Mouse (Mus musculus) stomach, embryonic 15.5 days (tissue): ENCODE results near the gene Ganab. TPM values are rescaled to one million over a fixed set of nuclear protein-coding genes. Genes with fewer than 3 reads are reported as not detected.
"Not testable (repeated sequence)": the region's sequence is repeated elsewhere in the genome, so short reads cannot be mapped to it uniquely, and the experiment has no call there.

ENCODE experiments used
- ATAC-seq: fragments of 200-750 bp; cut with Nextera tagmentation; 2 replicates; pipeline ENCODE4 v1.8.0; 2017; ENCODE audit warnings: low read depth, moderate number of reproducible peaks, moderate TSS enrichment; ENCODE audit not compliant: insufficient read depth, low FRiP score
- H3K27ac ChIP-seq: fragments of 300-500 bp; sonication (generic); 2 replicates; pipeline ENCODE4 v1.5.1; 2015; ENCODE audit warnings: mild to moderate bottlenecking, inconsistent platforms
- H3K27me3 ChIP-seq: fragments of 300-500 bp; sonication (generic); replicated peaks from 2 replicates; pipeline ENCODE4 v1.6.1; 2015; ENCODE audit warnings: inconsistent platforms
- H3K36me3 ChIP-seq: fragments of 300-500 bp; sonication (generic); 2 replicates; pipeline ENCODE4 v1.6.1; 2015; ENCODE audit warnings: inconsistent platforms
- H3K4me1 ChIP-seq: fragments of 300-500 bp; sonication (generic); 2 replicates; pipeline ENCODE4 v1.6.1; 2015; ENCODE audit warnings: inconsistent platforms
- H3K4me2 ChIP-seq: fragments of 300-500 bp; sonication (generic); 2 replicates; pipeline ENCODE4 v1.6.1; 2015; ENCODE audit warnings: mild to moderate bottlenecking, inconsistent platforms
- H3K4me3 ChIP-seq: fragments of 300-500 bp; sonication (generic); replicated peaks from 2 replicates; pipeline ENCODE4 v1.5.1; 2015; ENCODE audit warnings: inconsistent platforms
- H3K9ac ChIP-seq: fragments of 300-500 bp; sonication (generic); 2 replicates; pipeline ENCODE4 v1.6.1; 2015; ENCODE audit warnings: inconsistent platforms
- H3K9me3 ChIP-seq: fragments of 300-500 bp; sonication (generic); 2 replicates; pipeline ENCODE4 v1.6.1; 2016; ENCODE audit warnings: inconsistent platforms
- WGBS: fragments of 180-500 bp; shearing (Covaris S2); methylation state at CpG from one replicate; pipeline ENCODE4 v1.1.7; 2015; 5-methylcytosine and 5-hydroxymethylcytosine counted together
- polyA plus RNA-seq: library from polyadenylated mRNA; unstranded; fragments of >200 nt; fragmentation: Nextera tagmentation; extraction: Ambion mirVana; gene quantifications from 2 replicates; pipeline ENCODE4 v1.2.1, GENCODE M21; 2015

Ganab gene
- polyA plus RNA-seq, 1 experiment from 2014 or later, result 89.3 TPM

- peaks cover 16% of the 10 kb centered on the region for H3K36me3 ChIP-seq
- WGBS, result 2% methylated on average over 54 of the region's 54 CpGs
- peak within 1 kb of the TSS; percentile 90 for H3K4me3 ChIP-seq
- H3K9ac ChIP-seq, result peak within 1 kb of the TSS; percentile 95
- no peaks in the 10 kb centered on the region for H3K27me3 ChIP-seq
- peak; percentile 54 for ATAC-seq
- peak within 1 kb of the TSS; percentile 86 for H3K27ac ChIP-seq
- peak within 1 kb of the TSS; percentile 65 for H3K4me2 ChIP-seq
- H3K4me1 ChIP-seq, result peaks cover 30% of the 10 kb centered on the region
- no peaks in the 10 kb centered on the region for H3K9me3 ChIP-seq
Observed at GRCm38 (mm10) chr19:8892829-8893766, 4.8 kb upstream of the Ganab start, which contains the start of gene Ints5. TSS of gene Ints5 (plus strand) at chr19:8893005.

- H3K36me3 ChIP-seq, result peaks cover 15% of the 10 kb centered on the region
- H3K9ac ChIP-seq, result no peak overlapping the region
- no peak overlapping the region for H3K4me3 ChIP-seq
- no peak for ATAC-seq
- H3K27me3 ChIP-seq, result no peaks in the 10 kb centered on the region
- H3K9me3 ChIP-seq, result no peaks in the 10 kb centered on the region
- H3K4me2 ChIP-seq, result no peak overlapping the region
- H3K4me1 ChIP-seq, result peaks cover 33% of the 10 kb centered on the region
- 89% methylated on average over 9 of the region's 9 CpGs for WGBS
- no peak overlapping the region for H3K27ac ChIP-seq
Observed at GRCm38 (mm10) chr19:8895397-8895960, 2.4 kb upstream of the Ganab start.

DNA sequence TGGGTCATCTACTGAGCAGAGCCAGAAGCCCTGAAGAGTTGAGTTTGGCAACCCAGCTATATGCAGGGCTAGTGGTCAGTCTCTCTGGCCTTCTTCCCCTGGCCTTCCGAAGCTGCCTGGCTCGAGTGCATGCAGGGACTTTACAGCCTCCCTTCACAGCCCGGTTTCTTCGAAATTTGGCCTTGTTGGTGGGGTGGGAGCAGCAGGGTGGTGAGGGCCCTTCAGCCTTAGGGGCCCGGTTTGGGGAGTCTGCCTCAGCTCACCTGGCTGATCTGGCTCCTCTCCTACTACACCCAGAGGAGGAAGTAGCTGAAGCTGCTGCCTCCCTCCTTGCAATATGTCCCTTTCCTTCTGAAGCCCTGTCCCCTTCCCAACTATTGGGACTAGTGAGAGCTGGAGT is 1.6 kb upstream of the Ganab start:
- not testable (repeated sequence) for H3K27ac ChIP-seq, H3K9ac ChIP-seq, H3K27me3 ChIP-seq, H3K4me2 ChIP-seq, H3K9me3 ChIP-seq, H3K4me3 ChIP-seq, ATAC-seq
- WGBS, result 83% methylated on average over 5 of the region's 5 CpGs
- peaks cover 13% of the 10 kb centered on the region for H3K36me3 ChIP-seq
- peaks cover 33% of the 10 kb centered on the region for H3K4me1 ChIP-seq

- peak overlapping the region; percentile 66 for H3K4me3 ChIP-seq
- H3K36me3 ChIP-seq, result peaks cover 17% of the 10 kb centered on the region
- H3K4me2 ChIP-seq, result peak overlapping the region; percentile 60
- peaks cover 33% of the 10 kb centered on the region for H3K4me1 ChIP-seq
- H3K9me3 ChIP-seq, H3K27me3 ChIP-seq: not testable (repeated sequence)
- WGBS, result 22% methylated on average over 21 of the region's 21 CpGs
- H3K9ac ChIP-seq, result peak overlapping the region; percentile 55
- peak overlapping the region; percentile 91 for H3K27ac ChIP-seq
- peak; percentile 28 for ATAC-seq
Observed at GRCm38 (mm10) chr19:8897211-8897864, 533 bp upstream of the Ganab start.

DNA sequence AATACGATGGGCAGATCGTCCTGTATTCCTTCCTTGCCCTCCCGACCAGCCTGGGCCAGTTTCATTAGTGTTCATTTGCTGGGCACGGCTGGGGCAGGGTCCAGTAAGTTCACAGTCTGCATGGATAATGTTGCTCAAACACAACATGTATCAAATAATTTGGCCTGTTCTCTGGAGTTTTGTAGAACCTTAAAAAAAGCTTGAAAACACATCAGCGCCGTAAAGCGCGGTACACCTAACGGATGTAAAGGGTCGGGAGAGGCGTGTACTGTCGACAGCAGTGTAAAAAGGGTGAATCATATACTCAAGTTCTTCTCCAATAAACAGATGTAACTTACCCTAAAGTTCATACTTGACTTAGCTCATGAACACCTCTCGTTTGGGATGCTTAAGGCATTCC is 705 bp downstream of the Ganab start:
- H3K4me2 ChIP-seq, result peak overlapping the region; percentile 69
- 3% methylated on average over 13 of the region's 13 CpGs for WGBS
- peak overlapping the region; percentile 92 for H3K27ac ChIP-seq
- peak overlapping the region; percentile 66 for H3K4me3 ChIP-seq
- no peaks in the 10 kb centered on the region for H3K9me3 ChIP-seq
- peaks cover 25% of the 10 kb centered on the region for H3K36me3 ChIP-seq
- H3K4me1 ChIP-seq, result peaks cover 32% of the 10 kb centered on the region
- no peak for ATAC-seq
- H3K9ac ChIP-seq, result peak overlapping the region; percentile 84
- H3K27me3 ChIP-seq, result no peaks in the 10 kb centered on the region

DNA sequence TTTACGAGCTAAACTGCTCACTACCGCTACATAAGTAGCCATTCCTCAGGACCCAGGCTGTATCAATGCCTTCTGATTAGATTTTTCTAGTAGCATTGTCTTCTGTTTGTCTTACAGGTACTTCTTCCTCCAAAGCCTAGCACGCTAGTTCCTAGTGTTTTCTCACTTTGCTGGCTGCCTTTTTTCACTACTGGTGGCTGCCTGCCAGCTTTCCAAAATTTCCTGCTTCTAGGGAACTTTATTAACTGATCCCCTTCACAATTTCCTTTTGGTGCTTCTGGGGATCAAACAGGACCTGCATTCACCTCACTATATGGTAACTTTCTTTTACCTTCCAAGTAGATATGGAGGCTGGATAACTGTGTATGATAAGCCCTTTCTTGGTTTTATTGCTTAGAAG is 1.2 kb downstream of the Ganab start:
- Histone ChIP-seq H3K27me3 (no peaks in the 10 kb centered on the region), H3K9me3 (no peaks in the 10 kb centered on the region), H3K36me3 (peaks cover 29% of the 10 kb centered on the region), H3K4me1 (peaks cover 27% of the 10 kb centered on the region), H3K4me3 (peak overlapping the region; percentile 66), H3K9ac (peak overlapping the region; percentile 35), H3K4me2 (peak overlapping the region; percentile 69), H3K27ac (no peak overlapping the region)
- no peak for ATAC-seq
- WGBS, result 26% methylated on average over 3 of the region's 3 CpGs

DNA sequence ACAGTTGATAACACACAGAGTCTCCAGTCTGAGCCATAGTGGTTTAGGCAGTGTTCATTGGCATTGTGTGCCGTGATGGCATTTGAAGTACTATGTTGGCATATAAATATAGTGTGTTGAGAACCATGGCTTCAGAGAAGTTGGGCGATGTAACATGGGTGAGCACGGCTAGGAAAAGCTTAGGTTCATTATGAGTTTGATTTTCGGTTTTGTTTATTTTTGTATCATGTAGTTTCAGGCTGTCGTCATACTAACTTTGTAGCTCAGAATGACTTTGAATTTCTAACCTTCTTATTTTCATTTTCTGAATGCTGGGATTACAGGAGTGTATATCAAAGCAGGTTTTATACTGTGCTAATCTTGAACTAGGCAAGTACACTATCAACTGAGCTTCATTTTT is 5.5 kb downstream of the Ganab start:
- no peak overlapping the region for H3K4me3 ChIP-seq
- no peaks in the 10 kb centered on the region for H3K9me3 ChIP-seq
- no peak overlapping the region for H3K4me2 ChIP-seq
- no peak overlapping the region for H3K27ac ChIP-seq
- peaks cover 45% of the 10 kb centered on the region for H3K36me3 ChIP-seq
- no peak overlapping the region for H3K9ac ChIP-seq
- ATAC-seq, result no peak
- 92% methylated on average over 5 of the region's 5 CpGs for WGBS
- H3K27me3 ChIP-seq, result no peaks in the 10 kb centered on the region
- peaks cover 8% of the 10 kb centered on the region for H3K4me1 ChIP-seq

DNA sequence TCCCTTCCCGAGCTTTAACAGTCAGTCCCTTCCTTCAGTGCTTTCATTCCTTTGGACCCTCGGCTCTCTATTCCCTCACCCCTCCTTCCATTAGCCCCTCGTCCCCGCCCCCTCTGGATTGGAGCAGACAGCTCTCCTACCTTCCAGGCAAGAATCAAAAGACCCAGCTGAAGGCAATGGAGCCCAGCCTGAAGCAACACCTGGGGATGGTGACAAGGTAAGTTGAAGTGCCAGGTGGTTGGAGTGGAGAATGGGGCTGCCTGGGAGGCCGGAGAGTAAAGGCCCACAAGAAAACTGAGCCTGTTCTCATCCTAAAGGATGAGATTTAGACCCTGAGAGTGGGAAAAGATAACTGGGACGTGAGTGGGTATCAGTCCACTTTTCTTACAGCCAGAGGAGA is 10.7 kb downstream of the Ganab start:
- Histone ChIP-seq H3K4me1 (no peaks in the 10 kb centered on the region), H3K27me3 (no peaks in the 10 kb centered on the region), H3K9me3 (no peaks in the 10 kb centered on the region), H3K9ac (no peak overlapping the region), H3K4me3 (no peak overlapping the region), H3K36me3 (peaks cover 78% of the 10 kb centered on the region), H3K27ac (no peak overlapping the region), H3K4me2 (no peak overlapping the region)
- no peak for ATAC-seq
- 85% methylated on average over 6 of the region's 6 CpGs for WGBS

DNA sequence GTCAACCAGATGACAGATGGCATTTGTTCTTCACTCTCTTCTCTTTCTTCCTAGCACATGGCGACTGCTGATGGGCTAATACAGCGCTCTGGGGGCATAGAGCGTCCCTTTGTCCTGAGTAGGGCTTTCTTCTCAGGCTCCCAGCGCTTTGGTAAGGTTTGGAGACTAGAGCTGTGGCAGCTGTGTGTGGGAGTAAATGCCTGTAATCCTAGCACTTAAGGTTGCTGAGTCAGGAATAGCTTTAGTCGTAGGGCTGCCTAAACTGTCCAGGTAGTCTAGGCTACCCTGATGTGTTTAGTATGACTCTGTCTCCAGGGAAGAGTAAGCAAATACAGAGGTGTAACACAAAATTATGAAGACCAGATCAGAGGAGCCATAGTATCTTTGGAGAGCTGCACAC is 13.9 kb downstream of the Ganab start:
- WGBS, result 87% methylated on average over 5 of the region's 5 CpGs
- H3K4me1 ChIP-seq, result no peaks in the 10 kb centered on the region
- no peaks in the 10 kb centered on the region for H3K9me3 ChIP-seq
- no peak overlapping the region for H3K4me3 ChIP-seq
- H3K27ac ChIP-seq, result no peak overlapping the region
- peaks cover 94% of the 10 kb centered on the region for H3K36me3 ChIP-seq
- H3K27me3 ChIP-seq, result no peaks in the 10 kb centered on the region
- H3K4me2 ChIP-seq, result no peak overlapping the region
- no peak overlapping the region for H3K9ac ChIP-seq
- ATAC-seq, result no peak

DNA sequence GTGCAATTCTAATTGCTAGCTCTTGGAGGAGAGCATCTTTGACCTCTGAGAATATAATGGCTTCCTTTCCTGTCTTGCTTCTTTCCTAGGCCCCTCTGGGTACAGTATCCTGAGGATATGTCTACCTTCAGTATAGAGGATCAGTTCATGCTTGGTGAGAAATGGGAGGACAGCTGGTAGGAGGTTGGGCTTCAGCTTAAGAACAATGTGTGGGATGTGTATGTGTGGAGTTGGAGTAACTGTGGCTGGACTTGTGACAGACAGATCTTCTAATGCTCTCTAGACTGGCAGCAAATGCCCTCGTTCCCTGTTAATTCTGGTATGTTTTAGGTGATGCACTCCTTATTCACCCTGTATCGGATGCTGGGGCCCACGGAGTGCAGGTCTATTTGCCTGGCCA is 16.3 kb downstream of the Ganab start:
- no peak for ATAC-seq
- H3K4me3 ChIP-seq, result no peak overlapping the region
- no peak overlapping the region for H3K4me2 ChIP-seq
- H3K27ac ChIP-seq, result no peak overlapping the region
- H3K9ac ChIP-seq, result no peak overlapping the region
- WGBS, result 90% methylated on average over 3 of the region's 3 CpGs
- no peaks in the 10 kb centered on the region for H3K4me1 ChIP-seq
- peaks cover 73% of the 10 kb centered on the region for H3K36me3 ChIP-seq
- H3K9me3 ChIP-seq, result no peaks in the 10 kb centered on the region
- H3K27me3 ChIP-seq, result no peaks in the 10 kb centered on the region

- peaks cover 31% of the 10 kb centered on the region for H3K36me3 ChIP-seq
- no peak overlapping the region for H3K4me3 ChIP-seq
- H3K9ac ChIP-seq, result no peak overlapping the region
- 88% methylated on average over 3 of the region's 3 CpGs for WGBS
- no peak overlapping the region for H3K27ac ChIP-seq
- H3K4me2 ChIP-seq, result no peak overlapping the region
- no peaks in the 10 kb centered on the region for H3K27me3 ChIP-seq
- no peak for ATAC-seq
- peaks cover 12% of the 10 kb centered on the region; the same call in 1 of the 2 replicates for H3K4me1 ChIP-seq
- no peaks in the 10 kb centered on the region for H3K9me3 ChIP-seq
Observed at GRCm38 (mm10) chr19:8919000-8919399, 21.1 kb downstream of the Ganab start.

- no peaks in the 10 kb centered on the region for H3K27me3 ChIP-seq
- no peak for ATAC-seq
- H3K9me3 ChIP-seq, result no peaks in the 10 kb centered on the region
- H3K9ac ChIP-seq, result no peak overlapping the region
- WGBS, result 62% methylated on average over 6 of the region's 6 CpGs
- H3K4me2 ChIP-seq, result peak overlapping the region; percentile 65
- peak overlapping the region; percentile 89 for H3K27ac ChIP-seq
- H3K4me3 ChIP-seq, result peak overlapping the region; percentile 79
- peaks cover 24% of the 10 kb centered on the region for H3K36me3 ChIP-seq
- H3K4me1 ChIP-seq, result peaks cover 12% of the 10 kb centered on the region; the same call in 1 of the 2 replicates
Observed at GRCm38 (mm10) chr19:8919684-8920072, 21.8 kb downstream of the Ganab start.
